Mouse (Mus musculus) gastrocnemius, postnatal 4 days (tissue): Measurements from ENCODE around the gene 6430571L13Rik. TPM values are rescaled to one million over a fixed set of nuclear protein-coding genes. Genes with fewer than 3 reads are reported as not detected.

Source experiments
- DNase-seq, 2 experiments: peaks; one replicate each; pipeline ENCODE4 v3.0.0; 2021 to 2022; ENCODE audit warnings: low spot score in 2 of 2, mixed read lengths in 2 of 2
- total RNA-seq, 2 experiments: library from RNA; stranded (reverse); gene quantifications; 2 replicates each; pipeline ENCODE4 v1.2.3; 2021

Gene 6430571L13Rik
- total RNA-seq, 2 experiments from 2014 or later: 16.9 to 18.1 TPM

DNA sequence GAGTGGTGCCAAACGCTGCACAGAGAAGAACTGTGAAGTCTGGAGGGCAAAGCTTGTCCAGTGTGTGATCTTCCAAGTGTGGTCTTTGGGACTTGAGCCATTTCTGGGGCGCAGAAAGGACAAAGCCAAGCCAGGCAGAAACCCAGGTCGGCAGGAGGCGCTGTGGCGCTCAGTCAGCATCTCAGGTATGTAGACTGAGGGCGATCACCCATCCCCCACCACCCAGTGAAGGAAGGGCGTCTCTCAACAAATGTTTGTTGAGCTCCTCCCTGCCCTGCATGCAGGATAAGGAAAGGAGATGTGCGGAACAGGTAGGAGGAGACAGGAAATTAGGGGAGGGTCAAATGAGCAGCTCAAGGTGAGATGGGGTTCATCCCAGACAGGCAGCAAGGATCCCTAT, 34.2 kb downstream of the 6430571L13Rik start:
- no peak for DNase-seq

DNA sequence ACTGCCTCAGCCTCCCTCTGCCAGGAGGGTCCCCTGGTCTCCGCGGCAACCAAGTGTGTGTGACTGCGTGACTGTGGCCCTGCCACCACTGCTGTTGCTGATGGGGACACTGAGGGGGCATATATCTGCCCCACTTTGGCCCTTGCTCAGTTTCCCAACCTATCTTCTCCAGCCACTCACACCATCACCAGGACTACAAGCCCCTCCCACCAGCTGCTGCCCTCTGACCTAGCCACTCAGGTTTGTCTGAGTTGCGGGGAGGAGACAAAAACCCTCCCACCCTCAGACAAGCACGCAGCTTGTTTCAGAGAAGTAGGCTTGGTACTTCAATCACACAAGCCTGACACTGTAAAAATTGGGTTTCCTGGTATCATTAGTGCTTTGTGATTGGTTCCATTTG, 35.0 kb downstream of the 6430571L13Rik start:
- no peak for DNase-seq

DNA sequence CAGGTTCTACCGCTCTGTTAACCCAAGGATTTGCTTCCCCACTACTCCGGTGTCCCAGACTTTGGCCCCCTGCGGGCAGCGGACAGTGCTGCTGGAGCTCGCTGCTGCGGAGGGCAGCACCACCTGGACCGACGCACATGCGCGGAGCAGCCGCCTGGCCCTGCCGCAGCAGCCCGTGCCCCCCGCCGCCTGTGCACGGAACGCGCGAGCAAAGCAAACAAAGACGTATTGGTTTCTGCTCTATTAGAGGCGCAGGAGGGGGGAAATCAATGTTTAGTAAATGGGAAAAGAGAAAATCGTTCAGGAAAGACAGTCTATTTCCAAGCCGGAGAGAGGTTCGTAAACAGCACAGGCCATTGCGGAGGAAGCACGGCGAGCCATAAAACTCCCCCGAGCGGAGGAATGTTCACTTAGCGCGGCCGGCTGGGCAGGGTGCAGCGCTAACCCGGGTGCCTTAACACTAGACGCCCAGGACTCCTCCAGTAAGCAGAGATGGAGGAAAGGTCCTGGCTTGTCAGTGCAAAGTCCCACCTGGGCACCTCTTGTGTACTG, 37.6 kb downstream of the 6430571L13Rik start:
- no peak for DNase-seq

DNA sequence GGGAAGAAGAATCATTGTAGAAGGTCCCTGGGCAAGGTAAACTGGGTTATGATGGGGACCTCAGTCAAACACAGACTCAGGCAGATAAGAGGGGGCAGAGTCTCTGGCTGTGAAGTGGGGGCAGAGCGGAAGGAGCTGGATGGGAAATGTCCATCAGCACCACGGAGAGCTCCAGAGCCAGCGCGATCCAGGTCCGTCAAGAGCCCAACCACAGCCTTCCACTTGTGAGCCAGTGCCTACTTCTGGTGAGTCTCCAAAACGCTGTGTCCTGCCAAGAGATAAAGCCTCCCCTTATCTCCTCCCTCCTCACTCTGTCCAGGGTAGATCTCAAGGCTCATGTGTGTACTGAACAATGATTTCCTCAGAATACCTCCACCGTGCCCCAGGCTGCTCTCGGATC, 41.3 kb downstream of the 6430571L13Rik start:
- peak in 1 of 2 experiments; percentile 43 for DNase-seq

DNA sequence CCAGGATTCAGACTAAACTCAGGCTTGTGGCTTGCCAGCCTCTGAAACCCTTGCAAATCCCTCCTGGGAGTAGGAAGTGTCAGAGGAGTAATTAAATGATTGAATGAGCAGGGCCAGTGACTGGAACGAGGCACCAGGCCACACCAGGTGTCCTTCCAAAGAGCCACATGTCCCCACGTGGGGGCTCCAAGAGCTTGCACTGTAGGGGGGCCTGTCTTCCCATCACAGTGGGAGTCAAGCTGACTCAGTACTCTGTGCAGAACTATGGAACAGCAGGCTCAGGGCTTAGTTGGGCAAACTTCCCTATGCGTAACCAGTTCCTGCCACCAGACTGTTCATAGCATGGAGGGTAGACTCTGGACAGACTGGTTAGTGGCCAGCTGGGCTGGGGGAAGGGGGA, 44.0 kb downstream of the 6430571L13Rik start:
- no peak for DNase-seq

DNA sequence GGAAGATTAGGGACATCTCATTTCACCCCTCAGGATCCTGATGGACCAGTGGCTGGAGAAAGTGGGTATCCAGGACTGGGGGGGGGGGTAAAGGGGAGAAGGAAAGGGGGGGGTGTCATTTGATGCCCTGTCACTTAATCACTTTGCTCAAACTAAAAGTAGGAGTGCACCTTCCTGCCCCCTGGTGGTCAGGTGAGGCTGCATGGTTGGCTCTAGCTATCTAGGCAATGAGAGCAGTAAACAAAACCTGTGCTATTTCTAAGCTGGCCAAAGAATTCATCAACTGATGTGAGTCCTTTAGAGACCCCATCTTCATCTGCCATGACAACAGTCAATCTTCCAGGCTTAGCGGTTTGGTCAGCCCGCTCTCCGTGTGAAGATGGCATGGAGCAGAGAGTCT, 46.3 kb downstream of the 6430571L13Rik start:
- DNase-seq: no peak

DNA sequence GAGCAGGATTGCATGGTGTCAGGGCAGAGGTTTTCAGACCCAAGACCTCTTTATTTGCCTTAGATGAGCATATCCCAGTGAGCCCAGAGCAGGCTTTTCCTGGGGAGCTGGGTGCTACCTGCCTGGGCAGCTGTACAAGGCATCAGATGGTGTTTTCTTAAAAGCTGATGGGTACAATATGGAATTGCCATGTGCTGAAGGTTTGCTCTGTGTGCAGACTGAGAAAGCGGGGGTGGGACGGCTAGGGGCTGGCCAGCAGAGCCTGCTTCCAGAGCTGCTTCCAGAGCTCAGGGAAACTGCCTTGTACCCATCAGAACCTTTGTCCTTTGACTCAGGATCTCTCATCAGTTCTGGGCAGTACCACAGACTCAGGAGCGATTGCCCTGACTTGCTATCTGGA, 47.3 kb downstream of the 6430571L13Rik start:
- no peak for DNase-seq

DNA sequence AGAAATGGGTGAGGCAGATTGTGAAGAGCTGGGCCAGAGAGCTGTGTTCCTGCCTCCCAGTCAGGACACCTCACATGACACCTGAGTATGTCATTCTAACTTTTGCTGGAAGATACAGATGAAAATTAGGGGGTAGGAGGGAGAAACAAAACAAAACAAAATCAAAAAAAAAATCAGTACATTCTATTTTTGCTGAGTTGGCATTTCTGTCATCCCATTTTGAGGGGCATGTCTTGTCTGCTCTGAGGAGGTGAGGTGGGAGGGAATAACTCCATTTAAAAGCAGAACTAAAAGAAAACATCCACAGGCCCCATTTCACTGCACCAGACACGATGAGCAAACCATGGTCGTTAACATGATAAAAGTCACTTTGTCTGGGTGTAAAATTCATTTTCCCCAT, 47.9 kb downstream of the 6430571L13Rik start:
- DNase-seq: no peak

DNA sequence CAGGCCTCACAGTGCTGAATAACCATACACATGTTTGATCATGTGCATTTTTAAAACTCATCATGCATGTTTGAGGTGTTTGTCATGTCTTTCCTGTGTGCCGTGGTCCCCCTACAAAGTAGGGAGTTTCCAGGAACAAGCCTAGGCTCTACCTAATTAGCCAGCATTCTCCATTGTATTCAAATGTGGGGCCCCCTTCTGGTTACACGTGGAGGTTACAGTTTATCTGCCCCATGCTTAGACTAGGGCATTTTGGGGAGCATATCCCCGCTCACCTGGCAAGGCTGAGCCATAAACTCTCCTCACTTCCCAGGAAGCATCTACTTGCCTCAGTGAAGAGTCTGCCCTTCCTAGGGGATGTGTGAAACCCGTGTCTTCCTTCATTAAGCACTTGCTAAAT, 56.0 kb downstream of the 6430571L13Rik start:
- no peak for DNase-seq

DNA sequence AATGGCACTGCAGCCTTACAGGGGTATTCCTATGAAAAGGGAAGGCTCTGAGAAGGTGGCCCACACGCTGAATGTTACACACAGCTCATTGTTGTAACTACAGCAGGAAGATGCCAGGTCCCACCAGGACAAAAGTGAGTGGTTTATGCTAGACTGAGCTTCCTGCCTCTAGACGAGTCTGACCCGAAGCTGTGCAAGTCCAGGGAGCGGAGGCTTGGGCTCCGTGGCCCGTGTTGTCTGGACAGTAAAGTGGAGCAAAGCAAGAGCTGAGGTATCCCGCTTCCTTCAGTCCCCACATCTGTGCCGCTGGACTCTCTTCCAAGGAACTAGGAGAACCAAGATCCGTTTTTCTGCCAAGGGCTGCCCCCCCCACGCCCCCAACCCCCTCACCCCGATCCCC, 58.6 kb downstream of the 6430571L13Rik start:
- DNase-seq: no peak

DNA sequence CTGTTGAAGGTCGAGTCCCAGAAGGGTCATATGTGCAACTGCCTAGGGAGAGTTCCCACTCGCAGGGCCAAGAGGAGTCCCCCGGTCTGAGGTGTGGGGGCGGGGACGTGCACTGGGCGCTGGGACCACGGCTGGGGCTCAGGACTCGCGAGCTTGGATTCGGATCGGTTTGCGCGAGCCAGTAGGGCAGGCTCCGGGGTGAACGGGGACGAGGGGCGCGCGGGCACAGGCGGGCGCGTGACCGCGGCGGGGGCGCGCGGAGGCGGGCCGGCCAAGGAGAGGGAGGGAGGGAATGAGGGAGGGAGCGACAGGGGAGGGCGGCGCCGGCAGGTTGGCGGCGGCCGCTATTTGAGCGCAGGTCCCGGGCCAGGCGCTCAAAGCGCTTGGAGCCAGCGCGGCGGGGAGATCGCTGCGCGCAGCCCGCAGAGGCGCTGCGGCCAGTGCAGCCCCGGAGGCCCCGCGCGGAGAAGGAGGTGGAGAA, 59.1 kb downstream of the 6430571L13Rik start, which contains the start of gene Cacna2d2:
Gene Cacna2d2 (plus strand): TSS at position 122 of the 481 bp plus-strand sequence.
- DNase-seq: peak; percentile 33 to 38

DNA sequence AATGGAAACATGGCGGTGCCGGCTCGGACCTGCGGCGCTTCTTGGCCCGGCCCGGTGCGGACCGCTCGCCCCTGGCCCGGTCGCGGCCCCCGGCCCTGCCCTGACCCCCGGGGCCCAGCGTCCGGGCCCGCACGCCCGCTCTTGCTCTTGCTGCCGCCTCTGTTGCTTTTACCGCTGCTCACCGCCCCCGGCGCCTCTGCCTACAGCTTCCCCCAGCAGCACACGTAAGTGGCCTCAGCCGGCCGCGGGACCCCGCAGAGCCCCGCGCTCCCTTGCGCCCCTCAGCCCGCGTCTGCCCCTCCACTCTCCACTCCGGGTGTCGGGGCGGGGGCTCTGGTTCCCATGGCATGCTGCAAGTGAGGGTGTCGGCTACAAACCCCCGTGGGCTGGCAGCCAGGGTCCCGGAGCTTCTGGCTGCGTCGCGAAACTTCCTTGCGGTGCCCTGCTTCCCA, 59.7 kb downstream of the 6430571L13Rik start:
- DNase-seq: no peak

DNA sequence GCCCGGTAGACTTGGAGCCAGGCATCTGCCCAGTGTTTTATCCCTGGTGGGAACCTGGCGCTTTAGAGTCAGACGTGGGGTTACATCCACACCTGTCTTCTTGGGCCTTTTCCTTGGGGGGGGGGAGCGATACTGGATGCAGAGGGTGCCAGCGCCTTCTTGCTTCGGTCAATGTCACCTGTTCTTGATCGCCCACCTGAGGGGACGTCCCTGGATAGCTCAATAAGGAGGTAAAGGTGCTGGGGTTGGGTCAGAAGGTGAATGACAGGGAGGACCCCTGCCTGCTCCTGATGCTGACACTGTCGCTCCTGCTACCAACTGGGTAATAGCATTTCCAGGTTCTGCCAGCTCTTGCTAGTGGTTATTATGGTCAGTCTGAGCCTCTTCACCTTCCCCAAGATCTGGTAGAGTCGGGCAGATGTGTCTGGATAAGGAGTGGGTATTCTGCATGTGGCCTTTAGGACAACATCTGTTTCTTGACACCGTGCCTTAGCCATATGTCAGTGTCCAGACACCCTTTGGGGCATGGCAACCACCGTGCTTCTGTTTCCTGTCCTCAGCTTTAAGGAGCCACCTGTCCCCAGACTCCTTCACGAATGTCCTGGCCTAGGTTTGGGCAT, 60.4 kb downstream of the 6430571L13Rik start:
- DNase-seq: no peak

Other genes starting within 250 kb of the 6430571L13Rik start
- under 1 TPM; 0.25 to 0.41 TPM for gene Dock3, start 108.7 kb upstream of the 6430571L13Rik start, total RNA-seq
- gene Mapkapk3, start 50.7 kb upstream of the 6430571L13Rik start, total RNA-seq: 10 to 100 TPM; 19.7 to 22.8 TPM
- 10 to 100 TPM; 17.3 to 21.7 TPM for gene Cish, start 44.6 kb upstream of the 6430571L13Rik start, total RNA-seq
- 10 to 100 TPM; 14.0 to 14.5 TPM for gene Hemk1, start 2.3 kb upstream of the 6430571L13Rik start, total RNA-seq
- 1 to 10 TPM; 2.6 to 2.7 TPM for gene Cacna2d2, start 59.0 kb downstream of the 6430571L13Rik start, total RNA-seq
- 10 to 100 TPM; 27.9 to 30.4 TPM for gene Tmem115, start 193.3 kb downstream of the 6430571L13Rik start, total RNA-seq
- gene Cyb561d2, start 201.6 kb downstream of the 6430571L13Rik start, total RNA-seq: 1 to 10 TPM; 4.6 to 5.9 TPM
- 10 to 100 TPM; 10.0 to 12.7 TPM for gene Nprl2, start 201.6 kb downstream of the 6430571L13Rik start, total RNA-seq
- gene Zmynd10, start 206.7 kb downstream of the 6430571L13Rik start, total RNA-seq: not detected
- gene Rassf1, start 211.0 kb downstream of the 6430571L13Rik start, total RNA-seq: 10 to 100 TPM; 31.1 to 39.6 TPM
- gene Tusc2, start 222.7 kb downstream of the 6430571L13Rik start, total RNA-seq: 10 to 100 TPM; 20.3 to 21.5 TPM
- 10 to 100 TPM; 21.8 to 32.0 TPM for gene Hyal2, start 227.3 kb downstream of the 6430571L13Rik start, total RNA-seq
- 1 to 10 TPM; 4.6 to 4.8 TPM for gene Hyal1, start 236.3 kb downstream of the 6430571L13Rik start, total RNA-seq
- gene Naa80, start 238.3 kb downstream of the 6430571L13Rik start, total RNA-seq: 10 to 100 TPM; 15.5 to 20.5 TPM
- under 1 TPM; 0.66 to 0.78 TPM for gene Hyal3, start 240.2 kb downstream of the 6430571L13Rik start, total RNA-seq
- 10 to 100 TPM; 31.8 to 35.2 TPM for gene Ifrd2, start 247.0 kb downstream of the 6430571L13Rik start, total RNA-seq